Mouse (Mus musculus): ENCODE measurements around the gene Rpl18a. TPM values are rescaled to one million over a fixed set of nuclear protein-coding genes. Genes with fewer than 3 reads are reported as not detected.

Gene Rpl18a
- polyA plus RNA-seq, 1 experiment from 2014 or later: 2,771 TPM

DNA sequence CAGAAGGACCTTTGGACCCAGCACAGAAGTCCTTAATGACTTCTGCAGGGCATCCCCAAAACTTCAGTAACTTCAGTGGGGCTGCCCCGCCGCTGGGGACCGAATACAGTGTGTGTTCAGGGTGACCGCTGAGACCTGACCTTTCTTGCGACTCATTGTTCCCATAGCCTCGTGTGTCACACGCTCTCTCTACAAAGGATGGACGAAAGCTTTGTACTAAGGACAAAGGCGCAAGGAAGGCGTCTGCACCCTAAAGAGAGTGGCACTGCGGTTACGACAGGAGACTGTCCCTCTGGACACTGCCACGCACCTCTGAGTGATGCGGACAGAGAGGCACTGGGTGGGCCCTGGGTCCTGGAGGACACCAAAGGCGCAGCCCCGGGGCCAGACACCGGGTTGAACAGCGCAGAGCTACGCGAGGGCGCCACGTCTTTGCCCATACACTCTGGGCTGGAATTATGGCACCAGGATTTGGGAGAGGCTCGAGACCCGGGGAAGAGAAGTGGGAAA is 32.4 kb downstream of the Rpl18a start:
- Histone ChIP-seq H3K9ac (replicated peaks) (peak overlapping the region; percentile 58), H3K36me3 (peaks cover 4% of the 10 kb centered on the region; the same call in 1 of the 2 replicates), H3K4me1 (peaks cover 63% of the 10 kb centered on the region), H3K4me2 (replicated peaks) (peak overlapping the region; percentile 92), H3K9me3 (no peaks in the 10 kb centered on the region), H3K27ac (replicated peaks) (peak overlapping the region; percentile 97), H3K4me3 (peak overlapping the region; percentile 57), H3K27me3 (no peaks in the 10 kb centered on the region; the same call in 1 of the 2 replicates)
- ATAC-seq (replicated peaks): peak; percentile 33
- WGBS: 1% methylated on average over 24 of the region's 24 CpGs

- peak overlapping the region; percentile 57 for H3K4me3 ChIP-seq
- H3K4me2 ChIP-seq (replicated peaks): peak overlapping the region; percentile 92
- ATAC-seq (replicated peaks): no peak
- H3K36me3 ChIP-seq: peaks cover 4% of the 10 kb centered on the region; the same call in 1 of the 2 replicates
- no peaks in the 10 kb centered on the region for H3K9me3 ChIP-seq
- H3K27me3 ChIP-seq: no peaks in the 10 kb centered on the region; the same call in 1 of the 2 replicates
- H3K27ac ChIP-seq (replicated peaks): peak overlapping the region; percentile 97
- under 1% methylated on average over 46 of the region's 46 CpGs for WGBS
- peaks cover 57% of the 10 kb centered on the region for H3K4me1 ChIP-seq
- peak overlapping the region; percentile 58 for H3K9ac ChIP-seq (replicated peaks)
Observed at GRCm38 (mm10) chr8:70863956-70864711, 33.1 kb downstream of the Rpl18a start.

- peaks cover 2% of the 10 kb centered on the region; the same call in 1 of the 2 replicates for H3K36me3 ChIP-seq
- H3K27me3 ChIP-seq: no peaks in the 10 kb centered on the region; the same call in 1 of the 2 replicates
- H3K9ac ChIP-seq (replicated peaks): peak within 1 kb of the TSS; percentile 58
- no peak for ATAC-seq (replicated peaks)
- H3K4me2 ChIP-seq (replicated peaks): peak within 1 kb of the TSS; percentile 92
- peaks cover 46% of the 10 kb centered on the region for H3K4me1 ChIP-seq
- peak within 1 kb of the TSS; percentile 97 for H3K27ac ChIP-seq (replicated peaks)
- WGBS: 1% methylated on average over 55 of the region's 55 CpGs
- H3K4me3 ChIP-seq: peak within 1 kb of the TSS; percentile 57
- H3K9me3 ChIP-seq: no peaks in the 10 kb centered on the region
Observed at GRCm38 (mm10) chr8:70862824-70863641, 34.2 kb downstream of the Rpl18a start, which contains the start of gene Kcnn1. TSS of gene Kcnn1 (minus strand) at chr8:70863258.

- H3K9ac ChIP-seq (replicated peaks): no peak overlapping the region
- peak overlapping the region; percentile 78; the same call in 1 of the 2 replicates for H3K4me2 ChIP-seq (replicated peaks)
- no peak overlapping the region for H3K27ac ChIP-seq (replicated peaks)
- H3K4me3 ChIP-seq: peak overlapping the region; percentile 48; the same call in 1 of the 2 replicates
- H3K4me1 ChIP-seq: peaks cover 25% of the 10 kb centered on the region
- no peaks in the 10 kb centered on the region for H3K9me3 ChIP-seq
- H3K27me3 ChIP-seq: no peaks in the 10 kb centered on the region
- 10% methylated on average over 4 of the region's 4 CpGs for WGBS
- no peak for ATAC-seq (replicated peaks)
- 0 out of 2 replicates have a peak, but pooled peaks cover 2% of the 10 kb centered on the region for H3K36me3 ChIP-seq
Observed at GRCm38 (mm10) chr8:70857516-70857915, 39.7 kb downstream of the Rpl18a start.

DNA sequence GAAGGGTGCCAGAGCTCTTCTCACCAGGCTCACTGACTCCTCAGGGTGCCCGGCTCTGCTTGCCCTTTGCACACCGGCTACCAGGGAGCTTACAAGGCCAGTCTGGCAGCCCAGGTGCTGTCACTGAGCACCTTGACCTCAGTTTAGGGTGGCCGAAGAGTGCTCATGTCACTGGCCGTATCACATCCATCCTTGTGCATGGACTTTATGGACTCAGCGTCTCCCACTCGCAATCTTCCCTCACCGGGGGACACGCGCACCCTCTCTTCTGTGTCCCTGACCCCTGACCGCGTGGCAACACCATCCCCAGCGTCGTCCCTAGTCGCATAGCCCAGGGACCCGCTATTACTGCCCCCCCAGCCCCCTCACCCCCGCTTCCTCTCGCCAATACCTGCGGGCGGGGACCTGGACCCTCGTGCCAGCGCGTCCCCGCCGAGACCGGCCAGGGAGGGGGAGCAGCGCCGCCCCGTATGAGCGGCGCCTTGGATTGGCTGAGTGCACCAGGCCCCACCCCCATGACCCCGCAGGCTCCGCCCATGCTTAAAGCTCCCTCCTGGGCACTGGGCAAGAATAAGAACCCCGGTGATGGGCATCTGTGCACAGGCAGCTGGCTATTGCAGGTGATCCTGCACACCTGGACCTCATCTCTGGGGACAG is 40.5 kb downstream of the Rpl18a start:
- Histone ChIP-seq H3K4me2 (replicated peaks) (peak overlapping the region; percentile 78), H3K27me3 (no peaks in the 10 kb centered on the region), H3K27ac (replicated peaks) (no peak overlapping the region), H3K4me1 (peaks cover 17% of the 10 kb centered on the region), H3K9ac (replicated peaks) (peak overlapping the region; percentile 49), H3K36me3 (0 out of 2 replicates have a peak, but pooled peaks cover 2% of the 10 kb centered on the region), H3K4me3 (peak overlapping the region; percentile 48), H3K9me3 (no peaks in the 10 kb centered on the region)
- peak; percentile 76 for ATAC-seq (replicated peaks)
- WGBS: 6% methylated on average over 33 of the region's 33 CpGs

DNA sequence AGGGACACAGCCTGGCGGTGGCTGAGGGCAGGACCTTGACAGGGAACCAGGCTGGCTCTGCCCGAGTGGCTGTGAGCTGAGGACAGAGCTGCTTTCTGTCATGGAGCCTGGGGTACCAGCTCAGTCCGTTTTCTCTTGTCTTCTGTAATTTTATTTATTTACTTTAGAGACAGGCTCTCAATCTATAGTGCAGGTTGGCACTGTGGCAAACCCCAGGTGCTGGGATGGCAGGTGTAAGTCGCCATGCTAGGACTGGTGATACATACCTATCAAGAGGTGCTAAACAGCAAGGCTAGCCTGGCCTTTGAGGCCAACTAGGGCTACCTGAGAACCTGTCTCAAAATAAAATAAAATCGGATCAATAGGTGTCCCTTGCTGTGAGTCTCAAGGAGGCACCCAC is 41.2 kb downstream of the Rpl18a start:
- no peaks in the 10 kb centered on the region for H3K9me3 ChIP-seq
- H3K4me2 ChIP-seq (replicated peaks): no peak overlapping the region
- WGBS: 69% methylated on average over 5 of the region's 5 CpGs
- H3K9ac ChIP-seq (replicated peaks): no peak overlapping the region
- H3K36me3 ChIP-seq: 0 out of 2 replicates have a peak, but pooled peaks cover 2% of the 10 kb centered on the region
- peaks cover 17% of the 10 kb centered on the region for H3K4me1 ChIP-seq
- H3K4me3 ChIP-seq: no peak overlapping the region
- no peak overlapping the region for H3K27ac ChIP-seq (replicated peaks)
- no peaks in the 10 kb centered on the region for H3K27me3 ChIP-seq
- ATAC-seq (replicated peaks): no peak

GRCm38 (mm10) chr8:70853863-70854262 is 43.3 kb downstream of the Rpl18a start:
- Histone ChIP-seq H3K4me3 (no peak overlapping the region), H3K9ac (replicated peaks) (no peak overlapping the region), H3K4me2 (replicated peaks) (no peak overlapping the region), H3K36me3 (0 out of 2 replicates have a peak, but pooled peaks cover 2% of the 10 kb centered on the region), H3K27ac (replicated peaks) (no peak overlapping the region), H3K27me3 (no peaks in the 10 kb centered on the region), H3K4me1 (peaks cover 17% of the 10 kb centered on the region), H3K9me3 (no peaks in the 10 kb centered on the region)
- 86% methylated on average over 2 of the region's 2 CpGs for WGBS
- no peak for ATAC-seq (replicated peaks)

DNA sequence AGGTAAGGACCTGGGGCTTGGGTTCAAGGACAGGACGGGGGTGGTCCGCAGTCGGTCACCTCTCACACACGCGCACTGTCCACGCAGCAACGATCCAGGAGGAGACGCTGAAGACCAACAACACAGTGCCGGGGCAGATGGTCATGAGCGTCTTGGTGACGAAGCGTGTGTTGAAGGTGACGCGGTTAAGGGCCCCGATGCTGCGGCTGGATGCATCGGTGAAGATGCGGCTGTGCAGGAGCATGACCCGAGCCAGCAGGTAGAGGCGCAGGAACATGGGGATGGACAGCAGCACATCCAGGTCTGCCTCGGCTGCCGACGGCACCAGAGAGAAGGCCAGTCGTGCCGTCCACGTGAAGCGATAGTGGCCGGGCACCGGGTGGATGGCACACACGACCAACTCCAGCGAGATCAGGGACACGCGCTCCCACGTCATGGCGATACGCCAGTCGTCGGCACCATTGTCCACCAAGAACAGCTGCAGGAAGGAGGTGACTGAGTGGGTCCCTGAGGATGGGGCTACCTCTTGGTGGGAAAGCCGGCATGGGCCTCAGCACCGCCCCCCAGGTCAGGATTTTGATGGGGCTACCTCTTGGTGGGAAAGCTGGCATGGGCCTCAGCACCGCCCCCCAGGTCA is 44.5 kb downstream of the Rpl18a start:
- WGBS: 92% methylated on average over 41 of the region's 41 CpGs
- H3K4me2 ChIP-seq (replicated peaks): no peak overlapping the region
- 0 out of 2 replicates have a peak, but pooled peaks cover 2% of the 10 kb centered on the region for H3K36me3 ChIP-seq
- no peak overlapping the region for H3K9ac ChIP-seq (replicated peaks)
- ATAC-seq (replicated peaks): no peak
- H3K4me1 ChIP-seq: peaks cover 16% of the 10 kb centered on the region
- no peaks in the 10 kb centered on the region for H3K27me3 ChIP-seq
- no peak overlapping the region for H3K27ac ChIP-seq (replicated peaks)
- H3K9me3 ChIP-seq: no peaks in the 10 kb centered on the region
- no peak overlapping the region for H3K4me3 ChIP-seq

DNA sequence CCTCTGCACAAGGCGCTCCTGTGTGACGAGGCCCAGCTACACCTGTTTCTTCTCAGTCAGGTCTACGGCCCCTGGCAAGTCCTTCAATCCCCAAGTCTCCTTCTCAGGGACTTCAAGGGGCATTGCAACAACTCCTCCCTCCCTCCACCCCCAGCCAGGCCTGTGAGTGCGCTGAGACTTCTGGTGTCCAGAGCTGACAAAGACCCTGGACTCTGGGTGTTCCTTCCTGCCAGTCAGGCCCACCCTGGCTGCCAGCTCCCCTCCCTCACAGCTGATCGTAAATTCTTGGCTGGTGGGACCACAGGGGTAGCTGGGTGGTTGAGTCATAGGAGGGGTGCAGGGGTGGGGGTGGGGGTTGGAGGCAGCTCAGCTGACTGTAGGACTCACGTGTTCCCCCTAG is 45.4 kb downstream of the Rpl18a start:
- Histone ChIP-seq H3K4me2 (replicated peaks) (no peak overlapping the region), H3K27ac (replicated peaks) (no peak overlapping the region), H3K9me3 (no peaks in the 10 kb centered on the region), H3K36me3 (0 out of 2 replicates have a peak, but pooled peaks cover 2% of the 10 kb centered on the region), H3K27me3 (no peaks in the 10 kb centered on the region), H3K4me3 (no peak overlapping the region), H3K4me1 (peaks cover 7% of the 10 kb centered on the region), H3K9ac (replicated peaks) (no peak overlapping the region)
- ATAC-seq (replicated peaks): no peak
- WGBS: 63% methylated on average over 6 of the region's 6 CpGs

GRCm38 (mm10) chr8:70850947-70851346 is 46.3 kb downstream of the Rpl18a start:
- no peak for ATAC-seq (replicated peaks)
- Histone ChIP-seq H3K4me3 (no peak overlapping the region), H3K4me2 (replicated peaks) (no peak overlapping the region), H3K27me3 (no peaks in the 10 kb centered on the region), H3K4me1 (no peaks in the 10 kb centered on the region), H3K9me3 (no peaks in the 10 kb centered on the region), H3K36me3 (0 out of 2 replicates have a peak, but pooled peaks cover 2% of the 10 kb centered on the region), H3K9ac (replicated peaks) (no peak overlapping the region), H3K27ac (replicated peaks) (no peak overlapping the region)
- WGBS: 86% methylated on average over 4 of the region's 4 CpGs
